Mouse (Mus musculus) embryonic fibroblast, embryonic 13.5 days (primary cell): ENCODE results near the gene 1700028K03Rik. TPM values are rescaled to one million over a fixed set of nuclear protein-coding genes. Genes with fewer than 3 reads are reported as not detected.

Experiments used
- H3K27ac ChIP-seq: 2 replicates; pipeline ENCODE4 v1.5.1; 2012; ENCODE audit warnings: low read length, control low read depth, inconsistent platforms; ENCODE audit not compliant: insufficient read depth
- H3K4me1 ChIP-seq: 2 replicates; pipeline ENCODE4 v1.6.1; 2011; ENCODE audit warnings: low read length; ENCODE audit not compliant: control insufficient read depth, insufficient read depth
- H3K4me3 ChIP-seq: 2 replicates; pipeline ENCODE4 v1.5.1; 2011; ENCODE audit warnings: mild to moderate bottlenecking, control low read depth, low read length; ENCODE audit not compliant: insufficient read depth
- CTCF ChIP-seq: IDR thresholded peaks from 2 replicates; pipeline ENCODE4 v1.5.1; 2011; ENCODE audit warnings: mild to moderate bottlenecking, control low read depth, low read length, moderate library complexity, borderline replicate concordance; ENCODE audit not compliant: insufficient read depth
- POLR2A ChIP-seq: IDR thresholded peaks from 2 replicates; pipeline ENCODE4 v1.6.1; 2011; ENCODE audit warnings: low read depth, mild to moderate bottlenecking, control low read depth, low read length, moderate library complexity
- polyA plus RNA-seq: library from polyadenylated mRNA; stranded (reverse); fragments of >200 nt; gene quantifications from 2 replicates; pipeline ENCODE4 v1.2.4, GENCODE M21; 2011; ENCODE audit warnings: low read depth; ENCODE audit not compliant: missing spikeins, insufficient read length

The 1700028K03Rik gene
- not detected in 2 replicates for polyA plus RNA-seq

GRCm38 (mm10) chr5:107534581-107534980 lies at the start of gene 1700028K03Rik:
Gene 1700028K03Rik (plus strand): TSS chr5:107534709.
- Histone ChIP-seq H3K4me3 (no peak within 1 kb of the TSS), H3K4me1 (no peaks in the 10 kb centered on the region), H3K27ac (no peak within 1 kb of the TSS)
- TF ChIP-seq POLR2A = no peak
- no peak for TF ChIP-seq CTCF

- no peak overlapping the region for H3K27ac ChIP-seq
- no peak overlapping the region for H3K4me3 ChIP-seq
- H3K4me1 ChIP-seq = peaks cover 5% of the 10 kb centered on the region
- TF ChIP-seq POLR2A (no peak), CTCF (no peak)
Measured at GRCm38 (mm10) chr5:107488996-107489395, 45.5 kb upstream of the 1700028K03Rik start.

GRCm38 (mm10) chr5:107491036-107491435 lies 43.5 kb upstream of the 1700028K03Rik start:
- H3K4me1 ChIP-seq = peaks cover 5% of the 10 kb centered on the region
- H3K27ac ChIP-seq = no peak overlapping the region
- no peak overlapping the region for H3K4me3 ChIP-seq
- TF ChIP-seq POLR2A = no peak
- no peak for TF ChIP-seq CTCF

GRCm38 (mm10) chr5:107492471-107492870 lies 42.0 kb upstream of the 1700028K03Rik start:
- no peak overlapping the region for H3K4me3 ChIP-seq
- no peak overlapping the region for H3K27ac ChIP-seq
- H3K4me1 ChIP-seq = peaks cover 5% of the 10 kb centered on the region
- TF ChIP-seq POLR2A = no peak
- TF ChIP-seq CTCF = no peak

GRCm38 (mm10) chr5:107494759-107495158 lies 39.8 kb upstream of the 1700028K03Rik start:
- Histone ChIP-seq H3K4me1 (peaks cover 5% of the 10 kb centered on the region), H3K4me3 (no peak overlapping the region), H3K27ac (no peak overlapping the region)
- no peak for TF ChIP-seq POLR2A
- TF ChIP-seq CTCF = no peak

- no peak for TF ChIP-seq POLR2A
- no peak for TF ChIP-seq CTCF
- H3K4me3 ChIP-seq = no peak overlapping the region
- H3K4me1 ChIP-seq = peaks cover 5% of the 10 kb centered on the region
- no peak overlapping the region for H3K27ac ChIP-seq
Measured at GRCm38 (mm10) chr5:107496047-107496446, 38.5 kb upstream of the 1700028K03Rik start.

GRCm38 (mm10) chr5:107497519-107498501 lies 36.7 kb upstream of the 1700028K03Rik start:
- Histone ChIP-seq H3K4me1 (no peaks in the 10 kb centered on the region), H3K27ac (no peak overlapping the region), H3K4me3 (no peak overlapping the region)
- TF ChIP-seq CTCF (no peak), POLR2A (no peak)

- H3K27ac ChIP-seq = no peak overlapping the region
- TF ChIP-seq POLR2A (no peak), CTCF (no peak)
- H3K4me1 ChIP-seq = no peaks in the 10 kb centered on the region
- no peak overlapping the region for H3K4me3 ChIP-seq
Measured at GRCm38 (mm10) chr5:107498806-107499310, 35.7 kb upstream of the 1700028K03Rik start.

GRCm38 (mm10) chr5:107499891-107500535 lies 34.5 kb upstream of the 1700028K03Rik start:
- TF ChIP-seq CTCF (no peak), POLR2A (no peak)
- Histone ChIP-seq H3K4me1 (no peaks in the 10 kb centered on the region), H3K4me3 (no peak overlapping the region), H3K27ac (no peak overlapping the region)
